Mouse (Mus musculus) midbrain, embryonic 16.5 days (tissue): ENCODE measurements around the gene Mansc1. TPM values are rescaled to one million over a fixed set of nuclear protein-coding genes. Genes with fewer than 3 reads are reported as not detected.
A peak's percentile ranks its signal among the peaks of the same experiment; 100 is the strongest.

Source experiments
- ATAC-seq: fragments of 200-750 bp; cut with Nextera tagmentation; 2 replicates; pipeline ENCODE4 v1.8.0; 2017; ENCODE audit warnings: moderate TSS enrichment
- H3K27ac ChIP-seq: fragments of 300-500 bp; sonication (generic); 2 replicates; pipeline ENCODE4 v1.5.1; 2014; ENCODE audit warnings: mild to moderate bottlenecking, low read length, mixed read lengths
- H3K27me3 ChIP-seq: fragments of 300-500 bp; sonication (generic); 2 replicates; pipeline ENCODE4 v1.6.1; 2014; ENCODE audit warnings: low read depth, low read length, mixed read lengths; ENCODE audit not compliant: control insufficient read depth, insufficient read depth
- H3K36me3 ChIP-seq: fragments of 300-500 bp; sonication (generic); 2 replicates; pipeline ENCODE4 v1.6.1; 2014; ENCODE audit warnings: mild to moderate bottlenecking, low read length, moderate library complexity, mixed read lengths; ENCODE audit not compliant: control insufficient read depth, insufficient read depth
- H3K4me1 ChIP-seq: fragments of 300-500 bp; sonication (generic); 2 replicates; pipeline ENCODE4 v1.6.1; 2014; ENCODE audit warnings: mild to moderate bottlenecking, low read length, mixed read lengths; ENCODE audit not compliant: control insufficient read depth, insufficient read depth
- H3K4me2 ChIP-seq: fragments of 300-500 bp; sonication (generic); 2 replicates; pipeline ENCODE4 v1.6.1; 2014; ENCODE audit warnings: mild to moderate bottlenecking, low read length, mixed read lengths
- H3K4me3 ChIP-seq: fragments of 300-500 bp; sonication (generic); 2 replicates; pipeline ENCODE4 v1.5.1; 2014; ENCODE audit warnings: low read depth, mild to moderate bottlenecking, low read length, moderate library complexity, mixed read lengths
- H3K9ac ChIP-seq: fragments of 300-500 bp; sonication (generic); 2 replicates; pipeline ENCODE4 v1.6.1; 2014; ENCODE audit warnings: low read depth, low read length, mixed read lengths
- H3K9me3 ChIP-seq: fragments of 300-500 bp; sonication (generic); replicated peaks from 2 replicates; pipeline ENCODE4 v1.6.1; 2014; ENCODE audit warnings: mild to moderate bottlenecking, low read length, mixed read lengths; ENCODE audit not compliant: control insufficient read depth, poor library complexity, severe bottlenecking
- WGBS: fragments of 180-500 bp; shearing (Covaris S2); extraction: QIAGEN DNeasy Blood & Tissue Kit; methylation state at CpG from one replicate; pipeline ENCODE4 v1.1.7; 2014; 5-methylcytosine and 5-hydroxymethylcytosine counted together
- polyA plus RNA-seq: library from polyadenylated mRNA; unstranded; fragments of >200 nt; fragmentation: Nextera tagmentation; extraction: Ambion mirVana; gene quantifications from 2 replicates; pipeline ENCODE4 v1.2.1, GENCODE M21; 2015

Gene Mansc1
- polyA plus RNA-seq, 1 experiment from 2014 or later, result 1.0 TPM

- 78% methylated on average over 9 of the region's 9 CpGs for WGBS
- ATAC-seq, result no peak
- Histone ChIP-seq H3K9me3 (no peaks in the 10 kb centered on the region), H3K36me3 (peaks cover 4% of the 10 kb centered on the region), H3K4me2 (peak overlapping the region; percentile 67), H3K27me3 (no peaks in the 10 kb centered on the region), H3K4me3 (peak overlapping the region; percentile 78), H3K4me1 (peaks cover 8% of the 10 kb centered on the region; the same call in 1 of the 2 replicates), H3K9ac (peak overlapping the region; percentile 91), H3K27ac (no peak overlapping the region)
Observed at GRCm38 (mm10) chr6:134641738-134642446, 9.6 kb upstream of the Mansc1 start.

GRCm38 (mm10) chr6:134640485-134641475 is 8.5 kb upstream of the Mansc1 start:
- Histone ChIP-seq H3K4me3 (peak overlapping the region; percentile 78), H3K4me1 (peaks cover 8% of the 10 kb centered on the region; the same call in 1 of the 2 replicates), H3K27me3 (no peaks in the 10 kb centered on the region), H3K27ac (peak overlapping the region; percentile 85), H3K9me3 (no peaks in the 10 kb centered on the region), H3K36me3 (peaks cover 3% of the 10 kb centered on the region), H3K4me2 (peak overlapping the region; percentile 67), H3K9ac (peak overlapping the region; percentile 91)
- WGBS, result 1% methylated on average over 64 of the region's 65 CpGs
- ATAC-seq, result peak; percentile 99

GRCm38 (mm10) chr6:134639900-134640299 is 7.6 kb upstream of the Mansc1 start:
- no peak for ATAC-seq

DNA sequence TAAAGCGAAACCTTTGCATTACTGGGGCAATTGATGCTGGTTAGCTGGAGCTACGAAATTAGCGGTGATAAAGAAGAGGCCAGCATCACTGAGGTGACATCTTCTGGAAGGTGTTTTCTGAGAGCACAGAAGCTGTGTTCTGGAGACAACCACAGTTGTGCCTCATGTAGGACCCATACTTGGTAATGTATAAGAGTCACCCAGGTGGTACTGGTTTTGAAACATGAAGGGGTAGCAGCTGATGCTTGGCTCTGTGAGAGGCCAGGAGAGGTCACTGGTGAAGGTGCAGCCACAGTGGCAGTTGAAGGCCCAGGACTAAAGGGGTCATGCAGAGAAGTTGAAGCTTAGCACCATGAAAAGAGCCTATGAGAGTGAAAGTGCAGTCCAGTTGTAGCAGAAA is 6.9 kb upstream of the Mansc1 start, which contains the start of gene Borcs5:
TSS of gene Borcs5 (plus strand) at position 301 of the 400 bp plus-strand sequence.
- Histone ChIP-seq H3K27ac (no peak within 1 kb of the TSS), H3K9me3 (no peaks in the 10 kb centered on the region), H3K4me3 (no peak within 1 kb of the TSS), H3K4me1 (peaks cover 8% of the 10 kb centered on the region; the same call in 1 of the 2 replicates), H3K4me2 (no peak within 1 kb of the TSS), H3K36me3 (no peaks in the 10 kb centered on the region), H3K9ac (no peak within 1 kb of the TSS), H3K27me3 (no peaks in the 10 kb centered on the region)
- 92% methylated on average over 3 of the region's 3 CpGs for WGBS
- ATAC-seq, result no peak

More at GRCm38 (mm10) chr6:134639900-134640299, 7.6 kb upstream of the Mansc1 start:
- H3K4me1 ChIP-seq, result peaks cover 8% of the 10 kb centered on the region; the same call in 1 of the 2 replicates
- no peak overlapping the region for H3K27ac ChIP-seq
- no peaks in the 10 kb centered on the region for H3K27me3 ChIP-seq
- H3K4me2 ChIP-seq, result no peak overlapping the region
- 96% methylated on average over 1 of the region's 1 CpGs for WGBS
- no peaks in the 10 kb centered on the region for H3K9me3 ChIP-seq
- no peaks in the 10 kb centered on the region; the same call in 1 of the 2 replicates for H3K36me3 ChIP-seq
- H3K9ac ChIP-seq, result no peak overlapping the region
- no peak overlapping the region for H3K4me3 ChIP-seq

DNA sequence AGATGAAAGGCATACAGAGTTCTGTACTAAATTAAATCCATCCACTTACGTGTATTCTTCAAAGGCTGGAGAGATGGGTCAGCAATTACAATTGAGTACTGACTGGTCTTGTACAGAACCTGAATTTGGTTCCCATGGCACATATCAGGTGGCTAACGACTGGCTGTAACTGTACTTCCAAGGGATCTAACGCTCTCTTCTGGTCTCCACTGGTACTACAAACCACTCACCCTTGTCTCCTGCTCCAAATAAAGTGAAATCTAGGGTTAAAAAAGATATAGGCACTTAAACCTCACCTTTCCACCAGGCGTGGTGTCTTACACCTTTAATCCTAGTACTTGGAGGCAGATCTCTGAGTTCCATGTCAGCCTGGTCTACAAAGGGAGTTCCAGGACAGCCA is 4.2 kb upstream of the Mansc1 start:
- Histone ChIP-seq H3K36me3 (no peaks in the 10 kb centered on the region), H3K4me1 (peaks cover 7% of the 10 kb centered on the region; the same call in 1 of the 2 replicates), H3K9ac (no peak overlapping the region), H3K27ac (no peak overlapping the region), H3K27me3 (peaks cover 7% of the 10 kb centered on the region), H3K4me2 (no peak overlapping the region), H3K9me3 (no peaks in the 10 kb centered on the region), H3K4me3 (no peak overlapping the region)
- ATAC-seq, result no peak
- WGBS, result 58% methylated on average over 4 of the region's 4 CpGs

DNA sequence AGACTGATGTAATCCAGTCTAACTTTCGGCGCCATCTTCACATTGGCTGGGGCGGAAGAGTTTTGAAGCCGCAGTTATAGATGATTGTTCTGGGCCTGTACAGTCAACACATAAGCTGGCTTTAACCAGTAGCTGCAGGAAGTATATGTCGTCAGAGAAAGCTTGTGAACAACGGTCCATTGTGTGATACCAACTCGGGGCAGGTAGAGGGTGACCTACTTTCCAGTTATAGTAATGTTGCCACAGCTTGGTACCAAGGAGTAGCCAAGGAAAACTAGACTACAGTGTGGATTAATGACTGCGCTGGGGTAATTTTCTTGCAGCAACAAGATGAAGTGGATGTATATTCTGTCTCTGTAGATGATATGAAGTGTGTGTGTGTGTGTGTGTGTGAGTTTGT is 1.3 kb upstream of the Mansc1 start:
- Histone ChIP-seq H3K36me3 (no peaks in the 10 kb centered on the region), H3K4me3 (no peak overlapping the region), H3K9ac (no peak overlapping the region), H3K27ac (no peak overlapping the region), H3K9me3 (no peaks in the 10 kb centered on the region), H3K4me1 (peaks cover 7% of the 10 kb centered on the region; the same call in 1 of the 2 replicates), H3K27me3 (peaks cover 7% of the 10 kb centered on the region), H3K4me2 (no peak overlapping the region)
- no peak for ATAC-seq
- 89% methylated on average over 8 of the region's 8 CpGs for WGBS

- Histone ChIP-seq H3K27ac (no peak overlapping the region), H3K4me1 (peaks cover 7% of the 10 kb centered on the region; the same call in 1 of the 2 replicates), H3K36me3 (no peaks in the 10 kb centered on the region), H3K9me3 (no peaks in the 10 kb centered on the region), H3K9ac (no peak overlapping the region), H3K4me2 (peak overlapping the region; percentile 94), H3K27me3 (peaks cover 7% of the 10 kb centered on the region), H3K4me3 (peak overlapping the region; percentile 49)
- no peak for ATAC-seq
- 43% methylated on average over 5 of the region's 5 CpGs for WGBS
Observed at GRCm38 (mm10) chr6:134632756-134633155, 468 bp upstream of the Mansc1 start.

- Histone ChIP-seq H3K27me3 (peaks cover 7% of the 10 kb centered on the region), H3K4me2 (no peak overlapping the region), H3K9me3 (no peaks in the 10 kb centered on the region), H3K27ac (no peak overlapping the region), H3K4me1 (peaks cover 7% of the 10 kb centered on the region; the same call in 1 of the 2 replicates), H3K4me3 (no peak overlapping the region), H3K36me3 (no peaks in the 10 kb centered on the region), H3K9ac (no peak overlapping the region)
- WGBS, result 80% methylated on average over 9 of the region's 9 CpGs
- ATAC-seq, result no peak
Observed at GRCm38 (mm10) chr6:134630447-134630846, 1.8 kb downstream of the Mansc1 start.
